Mouse (Mus musculus) layer of hippocampus, adult 9-10 months (tissue): ENCODE measurements around the gene Trak1.
A peak's percentile ranks its signal among the peaks of the same experiment; 100 is the strongest.

Experiments used
- DNase-seq: peaks from one replicate; pipeline ENCODE4 v3.0.0; 2022; ENCODE audit warnings: low spot score

Trak1 gene

GRCm38 (mm10) chr9:121398100-121398760, 100.9 kb downstream of the Trak1 start:
- no peak for DNase-seq

GRCm38 (mm10) chr9:121398761-121399160, 101.5 kb downstream of the Trak1 start:
- no peak for DNase-seq

- DNase-seq: no peak
These were observed 103.3 kb downstream of the Trak1 start for GRCm38 (mm10) chr9:121400608-121401007.

GRCm38 (mm10) chr9:121403157-121403671, 105.9 kb downstream of the Trak1 start:
- peak; percentile 59 for DNase-seq

- no peak for DNase-seq
These were observed 106.4 kb downstream of the Trak1 start for GRCm38 (mm10) chr9:121403699-121404098.

- DNase-seq: no peak
These were observed 107.9 kb downstream of the Trak1 start for GRCm38 (mm10) chr9:121405088-121405681.

- no peak for DNase-seq
These were observed 108.5 kb downstream of the Trak1 start for GRCm38 (mm10) chr9:121405792-121406191.

GRCm38 (mm10) chr9:121414237-121414636, 116.9 kb downstream of the Trak1 start:
- DNase-seq: no peak

GRCm38 (mm10) chr9:121415626-121416241, 118.4 kb downstream of the Trak1 start:
- no peak for DNase-seq

GRCm38 (mm10) chr9:121416460-121416859, 119.2 kb downstream of the Trak1 start:
- no peak for DNase-seq

- DNase-seq: no peak
These were observed 119.8 kb downstream of the Trak1 start for GRCm38 (mm10) chr9:121416872-121417637.

GRCm38 (mm10) chr9:121419011-121419410, 121.7 kb downstream of the Trak1 start:
- no peak for DNase-seq

- no peak for DNase-seq
These were observed 122.3 kb downstream of the Trak1 start for GRCm38 (mm10) chr9:121419573-121419972.

GRCm38 (mm10) chr9:121420817-121421216, 123.5 kb downstream of the Trak1 start:
- no peak for DNase-seq

- DNase-seq: no peak
These were observed 125.1 kb downstream of the Trak1 start for GRCm38 (mm10) chr9:121422402-121422801.

GRCm38 (mm10) chr9:121423621-121424020, 126.3 kb downstream of the Trak1 start:
- DNase-seq: no peak

- DNase-seq: no peak
These were observed 127.2 kb downstream of the Trak1 start for GRCm38 (mm10) chr9:121424281-121425164.

- no peak for DNase-seq
These were observed 129.1 kb downstream of the Trak1 start for GRCm38 (mm10) chr9:121426451-121426850.

- DNase-seq: no peak
These were observed 129.6 kb downstream of the Trak1 start for GRCm38 (mm10) chr9:121426902-121427301.

GRCm38 (mm10) chr9:121429592-121429991, 132.3 kb downstream of the Trak1 start:
- no peak for DNase-seq

- DNase-seq: no peak
These were observed 133.1 kb downstream of the Trak1 start for GRCm38 (mm10) chr9:121430379-121430778.
